Mouse (Mus musculus) T-helper 17 cell (primary cell): ENCODE data around the gene Zmiz2.
"Not testable (repeated sequence)": the region's sequence is repeated elsewhere in the genome, so short reads cannot be mapped to it uniquely, and the experiment has no call there.

Experiments
- in situ Hi-C, 2 experiments: fragments of 300-600 bp; cut with MboI, MseI; formaldehyde crosslinking; loops; 1 replicate in 1 of 2; 2 replicates in 1 of 2; pipeline ENCODE4 v1.15.1; 2025; ENCODE audit warnings: high pct_unique_total_duplicates in 2 of 2

Zmiz2 gene

DNA sequence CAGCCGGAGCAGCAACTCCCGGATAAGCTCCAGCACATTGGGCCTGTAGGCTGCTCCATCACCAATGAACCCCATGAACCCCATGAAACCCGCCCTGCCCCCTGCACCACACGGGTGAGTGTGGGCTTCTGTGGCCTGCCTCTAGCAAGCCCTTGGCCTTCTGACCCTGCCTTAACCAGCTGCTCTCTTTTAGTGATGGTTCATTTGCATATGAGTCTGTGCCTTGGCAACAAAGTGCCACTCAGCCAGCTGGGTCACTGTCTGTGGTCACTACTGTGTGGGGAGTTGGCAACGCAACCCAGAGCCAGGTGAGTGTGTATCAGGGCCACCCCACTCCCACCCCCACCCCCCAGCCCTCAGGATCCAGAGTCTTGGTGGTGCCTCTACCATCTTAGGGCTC, 6.7 kb downstream of the Zmiz2 start:
- in situ Hi-C loops = no loop called here

- in situ Hi-C loops = no loop called here
Observed at GRCm38 (mm10) chr11:6398141-6398540, 9.3 kb downstream of the Zmiz2 start.

DNA sequence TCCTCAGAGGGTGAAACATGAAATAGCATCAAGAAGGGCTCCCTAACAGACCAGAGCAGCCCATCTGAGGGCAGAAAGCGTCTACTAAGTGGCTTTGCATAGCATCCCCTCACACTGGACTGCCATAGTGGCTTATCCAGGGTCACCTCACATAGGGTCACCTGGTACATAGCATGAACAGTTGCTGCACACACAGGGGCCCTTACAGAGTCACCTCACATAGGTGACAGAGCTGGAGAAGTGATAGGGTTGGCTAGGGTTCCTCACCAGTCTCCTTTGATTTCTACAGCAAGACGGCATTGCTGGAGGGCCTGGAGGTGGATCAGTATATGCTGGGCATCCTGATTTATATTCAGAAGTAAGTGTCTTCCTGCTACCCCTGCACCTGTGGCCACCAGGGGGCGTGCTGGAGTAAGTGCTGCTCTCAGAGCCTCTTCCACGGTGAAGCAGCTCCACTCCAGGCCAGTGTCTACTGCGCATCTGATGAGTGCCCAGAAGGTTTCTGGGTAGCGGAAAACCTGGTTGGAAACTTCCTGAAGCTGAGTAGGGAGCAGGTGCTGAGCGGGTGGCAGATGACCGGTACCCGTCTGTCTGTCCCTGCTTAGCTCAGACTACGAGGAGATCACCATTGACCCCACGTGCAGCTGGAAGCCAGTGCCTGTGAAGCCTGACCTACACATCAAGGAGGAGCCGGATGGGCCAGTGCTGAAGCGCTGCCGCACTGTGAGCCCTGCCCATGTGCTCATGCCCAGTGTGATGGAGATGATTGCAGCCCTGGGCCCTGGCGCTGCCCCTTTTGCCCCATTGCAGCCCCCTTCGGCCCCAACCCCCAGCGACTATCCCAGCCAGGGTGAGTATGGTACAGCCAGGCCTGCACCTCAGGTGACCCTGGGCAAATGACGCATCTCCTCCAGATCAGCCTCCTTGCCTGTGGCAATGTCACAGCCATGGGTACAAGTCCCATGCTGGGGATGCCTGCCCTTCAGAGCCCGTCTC, 13.9 kb downstream of the Zmiz2 start:
- in situ Hi-C loops = no loop called here

DNA sequence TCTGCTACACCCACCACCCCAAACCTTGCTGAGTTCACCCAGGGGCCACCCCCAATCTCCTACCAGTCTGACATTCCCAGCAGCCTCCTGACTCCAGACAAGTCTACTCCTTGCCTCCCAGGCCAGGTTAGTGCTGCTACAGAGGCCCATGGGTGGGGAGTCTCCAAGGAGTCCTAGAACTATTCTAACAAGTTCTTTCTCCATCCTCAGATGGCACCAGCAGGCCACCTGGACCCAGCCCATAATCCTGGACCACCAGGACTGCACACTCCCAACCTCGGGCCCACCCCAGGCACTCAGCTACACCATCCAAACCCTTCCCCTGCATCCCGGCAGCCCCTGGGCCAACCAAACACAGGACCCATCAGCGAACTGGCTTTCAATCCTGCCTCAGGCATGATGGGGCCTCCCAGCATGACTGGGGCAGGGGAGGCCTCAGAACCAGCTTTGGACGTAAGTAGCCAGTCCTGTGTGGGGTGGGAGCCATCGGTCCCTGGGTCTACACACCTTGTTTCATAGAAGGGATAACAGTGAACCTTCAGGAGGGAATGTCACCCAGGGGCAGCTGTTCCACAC, 15.0 kb downstream of the Zmiz2 start:
- in situ Hi-C loops = no loop called here

DNA sequence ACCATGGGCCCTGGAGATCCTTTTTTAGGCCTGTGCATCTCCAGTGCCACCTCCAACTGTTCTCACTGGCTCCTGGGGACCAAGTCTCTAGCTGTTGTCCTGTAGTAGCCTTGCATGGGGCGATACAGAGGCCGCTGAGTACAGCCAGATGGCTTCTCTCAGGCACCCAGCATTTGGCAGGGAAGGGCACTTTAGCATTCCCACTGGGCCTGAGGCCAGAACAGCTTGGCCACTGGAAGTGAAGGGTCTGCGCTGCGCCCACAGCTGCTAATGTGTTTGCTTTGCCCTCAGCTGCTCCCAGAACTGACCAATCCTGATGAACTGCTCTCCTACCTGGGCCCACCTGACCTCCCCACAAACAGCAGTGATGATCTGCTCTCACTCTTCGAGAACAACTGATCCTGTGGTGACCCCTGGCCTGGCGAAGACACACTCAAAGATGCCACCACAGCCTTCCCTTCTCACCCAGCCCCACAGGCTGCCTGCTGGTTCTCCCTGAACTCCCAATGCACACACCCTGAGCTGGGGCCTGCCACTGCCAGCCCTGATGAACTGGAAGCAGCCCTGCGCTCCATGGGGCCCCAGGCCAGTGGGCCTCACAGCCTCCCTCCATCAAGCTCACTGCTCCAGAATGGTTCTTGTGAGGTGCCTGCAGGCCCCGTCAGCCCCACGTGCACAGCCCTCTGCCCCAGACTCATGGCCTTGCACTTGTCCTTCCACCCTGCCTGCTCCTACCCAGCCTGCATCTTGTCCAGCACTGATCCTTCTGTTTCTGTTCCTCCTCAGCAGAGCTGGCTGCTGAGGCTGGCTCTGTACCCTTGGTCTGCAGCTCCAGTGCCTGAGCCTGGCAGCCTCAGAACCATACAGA, 16.1 kb downstream of the Zmiz2 start:
- in situ Hi-C loops = no loop called here

DNA sequence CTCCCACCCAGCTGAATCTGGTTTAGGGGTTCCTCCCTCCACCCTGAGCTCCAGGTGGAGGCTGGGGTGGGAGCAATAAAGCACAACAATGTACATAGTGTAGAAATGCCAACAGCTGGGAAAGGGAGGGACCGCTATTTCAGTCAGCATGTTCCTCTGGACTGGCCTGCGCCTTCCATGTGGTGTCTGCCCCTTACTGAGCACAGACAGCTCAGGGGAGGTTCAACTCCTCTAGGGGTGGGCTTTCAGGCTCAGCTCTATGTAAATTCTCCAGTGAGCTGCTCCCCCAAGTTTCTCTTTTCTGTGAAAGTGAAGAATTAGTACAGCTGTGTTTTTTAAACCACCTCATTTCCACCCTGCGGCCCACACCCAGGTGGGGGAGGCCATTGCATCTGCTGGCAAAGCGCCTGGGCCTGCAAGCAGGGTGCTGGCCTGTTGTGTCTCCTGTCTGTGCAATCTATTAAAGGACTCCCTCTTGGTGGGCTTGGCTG, 16.8 kb downstream of the Zmiz2 start:
- in situ Hi-C loops = no loop called here

DNA sequence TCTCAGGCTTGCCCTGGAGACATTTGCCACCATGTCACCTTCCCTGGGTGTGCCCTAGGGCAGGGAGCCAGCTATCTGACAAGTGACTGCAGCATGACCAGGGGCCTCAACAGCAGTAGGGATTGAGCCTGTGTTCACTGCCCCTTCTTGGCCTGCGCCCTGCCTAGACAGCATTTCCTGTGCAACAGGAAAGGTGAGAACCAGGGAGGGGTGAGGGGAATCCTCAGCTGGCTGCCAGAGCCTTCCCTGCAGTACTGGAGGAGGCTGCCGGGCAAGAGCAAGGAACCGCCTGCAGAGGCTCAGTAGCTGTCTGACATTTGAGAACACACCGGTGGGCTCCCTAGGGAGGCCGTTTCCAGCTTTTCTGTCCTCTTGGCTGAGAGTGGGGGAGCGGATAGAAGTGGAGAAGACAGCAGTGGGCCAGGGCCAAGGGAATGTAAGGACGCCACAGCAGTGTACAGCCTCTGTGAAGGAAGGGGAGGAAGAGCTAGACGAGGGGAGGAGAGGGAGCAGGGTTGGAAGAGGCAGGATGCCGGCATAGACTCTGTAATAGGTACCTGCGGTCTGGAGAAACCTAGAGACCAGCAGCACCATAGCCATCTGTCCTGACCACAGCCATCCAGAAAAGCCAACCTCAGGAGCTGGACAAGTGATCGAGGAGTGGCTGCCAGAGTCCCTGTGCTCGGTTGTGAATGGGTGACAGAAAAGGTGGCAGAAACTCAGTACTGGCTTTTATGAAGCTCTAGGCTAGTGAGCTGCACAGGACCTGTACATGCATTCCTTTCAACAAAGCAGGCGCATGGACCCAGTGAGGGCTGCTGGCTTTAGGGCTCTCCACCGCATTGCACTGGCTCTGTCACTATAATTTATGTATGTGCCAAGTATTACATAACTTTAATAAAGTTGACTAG, 17.6 kb downstream of the Zmiz2 start:
- in situ Hi-C loops = no loop called here

- in situ Hi-C loops = no loop called here
Observed at GRCm38 (mm10) chr11:6407162-6407621, 18.3 kb downstream of the Zmiz2 start.

DNA sequence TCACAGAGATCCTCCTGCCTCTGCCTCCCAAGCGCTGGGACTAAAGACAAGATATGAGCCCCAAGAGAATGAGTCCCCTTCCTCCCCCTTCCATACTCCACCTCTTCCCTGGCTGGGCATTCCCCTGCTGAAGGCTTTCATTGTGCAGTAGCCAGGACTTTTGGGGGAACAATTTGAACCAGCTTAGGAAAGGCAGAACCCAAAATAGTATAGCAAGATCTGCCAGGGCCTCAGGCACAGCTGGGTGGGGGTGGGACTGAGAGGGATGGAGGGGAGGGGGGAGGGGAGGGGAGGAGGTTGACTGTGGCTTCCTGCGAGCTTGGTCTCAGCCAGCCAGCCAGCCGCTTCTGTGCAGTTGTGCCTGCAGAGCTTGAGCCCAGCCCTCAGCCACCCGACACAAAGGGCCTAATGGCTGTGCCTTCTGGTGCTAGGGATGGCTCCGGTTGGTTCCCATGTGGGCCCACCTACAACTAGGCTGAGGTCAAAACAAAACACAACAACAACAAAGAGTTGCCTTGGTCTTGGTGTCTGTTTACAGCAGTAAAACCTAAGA, 21.3 kb downstream of the Zmiz2 start:
- in situ Hi-C loops = no loop called here

- in situ Hi-C loops = not testable (repeated sequence)
Observed at GRCm38 (mm10) chr11:6410755-6411154, 21.9 kb downstream of the Zmiz2 start.

DNA sequence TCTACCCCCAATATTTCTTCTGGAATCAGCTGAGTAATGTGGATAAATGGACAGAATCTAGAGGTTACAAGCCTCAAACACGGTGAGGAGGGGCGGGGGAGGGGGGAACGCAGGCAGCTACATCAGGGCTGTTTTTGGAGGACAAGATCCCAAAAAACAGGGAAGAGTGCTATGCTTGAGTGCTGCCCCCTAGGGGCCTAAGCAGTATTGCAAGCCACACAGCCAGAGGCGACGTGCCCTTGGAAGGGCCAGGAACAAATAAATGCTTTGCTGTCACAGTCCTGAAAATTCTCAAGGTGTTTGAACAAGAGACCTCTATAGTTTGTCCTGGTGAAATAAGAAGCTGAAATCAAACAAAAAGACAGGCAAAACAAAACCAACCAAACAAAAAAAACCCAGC, 22.8 kb downstream of the Zmiz2 start:
- in situ Hi-C loops = no loop called here

DNA sequence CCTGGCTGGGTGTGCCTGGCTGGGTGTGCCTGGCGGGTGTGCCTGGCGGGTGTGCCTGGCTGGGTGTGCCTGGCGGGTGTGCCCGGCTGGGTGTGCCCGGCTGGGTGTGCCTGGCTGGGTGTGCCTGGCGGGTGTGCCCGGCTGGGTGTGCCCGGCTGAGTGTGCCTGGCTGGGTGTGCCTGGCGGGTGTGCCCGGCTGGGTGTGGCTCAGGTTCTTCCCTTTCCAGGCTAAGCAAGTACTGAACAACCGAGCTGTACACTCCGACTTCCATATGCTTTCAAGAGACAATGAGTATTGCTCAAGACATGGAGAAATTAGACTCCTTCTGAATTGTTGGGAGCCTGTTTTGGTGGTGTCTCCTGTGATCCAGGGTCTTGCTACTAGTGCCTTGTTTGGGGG, 24.4 kb downstream of the Zmiz2 start:
- in situ Hi-C loops = no loop called here

DNA sequence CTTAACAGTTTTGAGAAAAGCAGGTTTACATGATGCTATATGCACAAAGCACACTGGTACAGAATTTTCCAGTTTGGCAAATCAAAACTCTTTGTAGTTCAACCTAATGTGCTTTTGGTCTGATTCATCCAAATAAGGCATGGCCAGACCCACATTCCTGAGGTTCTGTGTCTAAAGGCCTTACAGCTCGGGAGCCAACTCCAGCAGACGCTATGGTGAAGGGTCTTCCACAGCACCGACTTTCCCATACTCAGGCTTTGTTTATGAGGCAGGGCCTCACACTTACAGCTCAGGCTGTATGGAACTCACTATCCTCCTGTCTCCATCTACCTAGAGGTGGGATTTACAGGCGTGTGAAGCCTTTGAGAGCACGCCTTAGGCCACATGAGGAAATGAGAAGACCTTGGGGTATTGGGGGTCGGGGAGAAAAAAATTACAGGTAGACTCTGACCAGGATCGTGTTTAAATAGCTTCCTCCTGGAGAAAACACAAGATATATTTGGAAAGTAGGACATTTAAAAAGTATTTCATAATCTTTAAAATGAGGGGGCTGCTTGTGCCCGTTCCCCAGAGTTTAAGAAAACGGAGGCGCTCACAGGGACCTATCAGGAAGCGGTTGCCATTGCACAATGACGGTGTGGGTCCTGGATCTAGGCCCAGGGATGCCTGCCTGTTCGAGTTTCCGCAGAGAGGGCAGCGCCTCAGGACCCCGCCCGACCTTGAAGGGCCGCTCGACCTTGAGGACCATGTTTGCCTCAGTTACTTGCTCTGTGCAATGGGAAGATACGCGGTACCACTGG, 26.1 kb downstream of the Zmiz2 start, which contains the start of gene Ppia:
Ppia (plus strand) TSS at position 693 of the 800 bp plus-strand sequence.
- in situ Hi-C loops = no loop called here

DNA sequence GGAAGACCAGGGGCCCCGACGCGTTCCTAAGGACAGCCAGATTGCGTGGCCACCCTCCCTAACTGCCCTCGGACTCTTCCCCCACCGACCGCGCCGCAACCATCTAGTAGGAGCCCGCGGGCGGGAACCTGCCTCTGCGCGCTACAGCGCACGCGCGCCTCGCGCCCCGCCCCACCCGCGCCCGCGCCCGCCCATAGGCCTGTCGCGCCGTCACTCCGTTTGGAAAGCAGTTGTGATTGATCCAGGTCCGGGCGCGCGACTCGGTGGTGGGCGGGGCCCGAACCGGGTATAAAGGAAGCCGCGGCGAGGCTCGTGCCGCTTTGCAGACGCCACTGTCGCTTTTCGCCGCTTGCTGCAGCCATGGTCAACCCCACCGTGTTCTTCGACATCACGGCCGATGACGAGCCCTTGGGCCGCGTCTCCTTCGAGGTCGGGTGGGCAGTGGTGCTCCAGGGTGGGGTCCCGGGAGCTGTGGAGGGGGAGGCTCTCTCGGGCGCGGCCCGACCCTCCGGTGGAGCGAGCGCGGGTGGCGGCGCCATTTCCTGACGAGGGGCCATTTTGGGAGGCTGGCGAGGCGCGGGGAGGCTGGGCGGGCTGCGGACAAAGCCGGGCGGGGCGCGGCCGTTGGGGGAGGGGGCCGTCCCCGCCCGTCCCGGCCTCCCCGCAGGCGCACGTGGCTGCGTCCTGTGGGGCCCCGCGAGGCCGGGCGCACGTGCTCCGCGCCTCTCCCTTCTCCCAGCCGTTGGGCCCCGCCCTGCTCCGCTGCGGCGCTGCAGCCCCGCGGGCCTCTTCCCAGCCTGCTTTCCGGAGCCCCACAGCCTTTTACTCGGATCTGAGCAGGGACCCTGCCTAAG, 26.9 kb downstream of the Zmiz2 start:
- in situ Hi-C loops = no loop called here

GRCm38 (mm10) chr11:6416405-6417034, 27.6 kb downstream of the Zmiz2 start:
- in situ Hi-C loops = no loop called here

DNA sequence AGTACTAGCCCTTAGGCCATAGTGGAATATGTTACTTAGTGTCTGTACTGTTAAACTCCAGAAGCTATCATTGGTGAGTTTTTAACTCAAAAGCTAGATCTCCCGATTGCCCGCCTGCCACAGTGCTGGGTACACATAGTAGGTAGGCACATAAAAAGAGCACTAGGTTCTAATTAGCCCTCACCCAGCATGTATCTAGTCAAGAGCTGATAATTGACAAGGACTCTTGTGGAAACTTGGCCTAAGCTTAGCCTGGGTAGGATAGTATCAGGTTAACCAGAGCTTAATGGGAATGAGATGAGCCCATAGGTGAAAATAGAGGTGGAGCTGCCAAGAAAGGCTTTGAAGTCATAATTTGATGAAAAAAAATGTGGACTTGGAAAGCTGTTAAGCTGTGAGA, 28.2 kb downstream of the Zmiz2 start:
- in situ Hi-C loops = no loop called here

DNA sequence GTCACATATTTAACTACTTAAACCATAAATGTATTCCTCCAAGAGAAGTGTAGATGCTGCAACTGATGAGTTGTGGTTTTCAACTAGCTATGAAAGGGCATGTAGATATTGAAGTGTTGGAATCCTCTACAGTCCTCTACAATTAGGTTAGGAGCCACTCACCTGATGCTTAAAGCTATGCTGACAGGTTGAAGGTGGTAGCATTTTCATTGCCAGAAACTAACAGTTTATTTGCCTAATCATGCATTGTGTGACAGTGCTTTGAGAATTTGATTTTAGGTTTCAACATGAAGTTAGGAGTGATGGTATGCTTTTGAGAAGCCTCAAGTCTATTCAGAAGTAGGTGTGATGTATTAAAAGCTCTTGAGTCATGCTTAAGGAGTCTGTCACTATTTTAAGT, 28.6 kb downstream of the Zmiz2 start:
- in situ Hi-C loops = no loop called here

- in situ Hi-C loops = no loop called here
Observed at GRCm38 (mm10) chr11:6418751-6419150, 29.9 kb downstream of the Zmiz2 start.
